ENCODE assay signal across 17 mouse cellular contexts in the genomic region with DNA sequence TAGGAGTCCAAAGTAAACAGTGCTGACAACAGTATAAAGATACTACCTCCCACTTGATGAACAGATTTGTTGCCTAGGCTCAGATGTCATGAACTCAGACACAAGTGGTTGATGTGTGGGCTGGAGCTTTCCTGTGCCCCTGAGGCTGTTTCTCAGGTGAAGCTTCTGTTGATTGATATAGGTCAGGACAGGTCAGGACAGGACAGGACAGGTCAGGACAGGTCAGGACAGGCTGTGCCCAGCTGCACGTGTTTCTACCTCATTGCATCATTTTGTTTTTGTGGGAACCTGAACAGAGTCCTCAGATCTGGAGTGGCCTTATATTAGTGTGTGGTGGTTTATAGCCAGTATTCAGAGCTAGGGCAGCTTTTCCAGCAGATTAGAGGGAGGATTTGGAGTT.
"Had no signal": no experiment of that assay in that cellular context is flagged by ENCODE, and none has a peak within 500 bp of the region (broad histone marks: within the 10 kb centered on the region; RNA-seq: fewer than 3 reads in every experiment).

No protein-coding gene starts in this region.

- H3K9me3 ChIP-seq: limb, embryonic 13.5 days; midbrain, embryonic 10.5 days; neural tube, embryonic 13.5 days had no signal

- H3K4me2 ChIP-seq: limb, embryonic 13.5 days; lung, embryonic 14.5 days; neural tube, embryonic 13.5 days had no signal

- H3K9ac ChIP-seq: limb, embryonic 13.5 days; lung, embryonic 14.5 days; neural tube, embryonic 13.5 days had no signal

- H3K4me3 ChIP-seq: layer of hippocampus, adult 2 months; limb, embryonic 13.5 days; midbrain, embryonic 10.5 days; neural tube, embryonic 13.5 days had no signal

- H3K27me3 ChIP-seq: limb, embryonic 13.5 days; neural tube, embryonic 13.5 days had no signal

- H3K4me1 ChIP-seq: limb, embryonic 13.5 days; midbrain, embryonic 10.5 days; neural tube, embryonic 13.5 days had no signal

- DNase-seq: kidney, adult 11 months; kidney, adult 9 months; kidney, postnatal 4 days; left cerebral cortex, postnatal 4 days; lung, embryonic 14.5 days; lung, postnatal 10 days; lung, postnatal 4 days; midbrain, embryonic 14.5 days; retina, postnatal 1 day; right cerebral cortex, postnatal 4 days; spleen, adult 18-20 months; thymus, postnatal 4 days had no signal

- H3K27ac ChIP-seq: kidney, postnatal 0 days; layer of hippocampus, adult 2 months; limb, embryonic 13.5 days; midbrain, embryonic 10.5 days; neural tube, embryonic 13.5 days had no signal
